Mouse (Mus musculus): ENCODE data around the gene R3hdm1.

GRCm38 (mm10) chr1:128235181-128235580 lies 132.1 kb downstream of the R3hdm1 start:
- TF ChIP-seq NRF1 (IDR thresholded peaks at IDR 0.05; ENCODE audit: insufficient read depth, low read depth, low read length, poor library complexity, severe bottlenecking): no peak
- no peak for TF ChIP-seq CHD2 (IDR thresholded peaks at IDR 0.05; ENCODE audit: low read length)
- no peak for TF ChIP-seq POLR2A (IDR thresholded peaks at IDR 0.05; ENCODE audit: control insufficient read depth in 1 of 2, insufficient read depth in 1 of 2, low read depth in 1 of 2, low read length in 2 of 2, poor library complexity in 1 of 2)
- no peak for TF ChIP-seq USF1 (IDR thresholded peaks at IDR 0.05; ENCODE audit: low read depth, low read length)
- TF ChIP-seq CTCF (IDR thresholded peaks at IDR 0.05 in 2 of 3, conservative IDR thresholded peaks at IDR 0.05 in 1 of 3; ENCODE audit: control insufficient read depth in 1 of 3, insufficient read depth in 1 of 3, low read depth in 2 of 3, low read length in 3 of 3, poor library complexity in 1 of 3, severe bottlenecking in 1 of 3): no peak
- TF ChIP-seq KAT2A (conservative IDR thresholded peaks at IDR 0.05; ENCODE audit: low read depth, low read length): no peak
- no peak for TF ChIP-seq MYB (IDR thresholded peaks at IDR 0.05; ENCODE audit: low read depth, low read length)
- no peak for TF ChIP-seq CHD1 (IDR thresholded peaks at IDR 0.05; ENCODE audit: low read depth, low read length)
- no peak for TF ChIP-seq GABPA (IDR thresholded peaks at IDR 0.05; ENCODE audit: low read depth, low read length)
- TF ChIP-seq MAZ (IDR thresholded peaks at IDR 0.05; ENCODE audit: low read depth, low read length): no peak
